Mouse (Mus musculus) lung, adult 2 months (tissue): Measurements from ENCODE around the gene AW549877. TPM values are rescaled to one million over a fixed set of nuclear protein-coding genes. Genes with fewer than 3 reads are reported as not detected.
A peak's percentile ranks its signal among the peaks of the same experiment; 100 is the strongest.

ENCODE experiments used
- DNase-seq: peaks from one replicate; pipeline ENCODE4 v3.0.0; 2022
- H3K4me1 ChIP-seq: fragments of 200-500 bp; 2 replicates; pipeline ENCODE4 v1.6.1; 2011; ENCODE audit warnings: low read length; ENCODE audit not compliant: control insufficient read depth, insufficient read depth
- H3K4me3 ChIP-seq: fragments of 200-500 bp; replicated peaks from 2 replicates; pipeline ENCODE3; 2011; ENCODE audit warnings: low read depth, mild to moderate bottlenecking, control low read depth, low read length; ENCODE audit errors: extremely low read depth
- CTCF ChIP-seq: fragments of 200-500 bp; IDR thresholded peaks from 2 replicates; pipeline ENCODE4 v1.5.1; 2011; ENCODE audit warnings: mild to moderate bottlenecking, low read length, control low read depth; ENCODE audit not compliant: insufficient read depth
- POLR2A ChIP-seq: fragments of 200-500 bp; IDR thresholded peaks from 2 replicates; pipeline ENCODE4 v1.6.1; 2011; ENCODE audit warnings: low read depth, mild to moderate bottlenecking, control low read depth, low read length, borderline replicate concordance; ENCODE audit errors: extremely low read depth
- WGBS: fragments of 180-500 bp; shearing (Covaris S2); methylation state at CpG from one replicate; pipeline ENCODE4 v1.1.7; 2018; 5-methylcytosine and 5-hydroxymethylcytosine counted together
- polyA plus RNA-seq: library from polyadenylated mRNA; depleted of rRNA; stranded (reverse); fragments of >200 nt; gene quantifications from 2 replicates; pipeline ENCODE4 v1.2.3, GENCODE M21; 2012

Gene AW549877
- polyA plus RNA-seq, 1 experiment: 18.7 TPM

- no peak for DNase-seq
- peaks cover 5% of the 10 kb centered on the region for H3K4me1 ChIP-seq
- TF ChIP-seq POLR2A (no peak), CTCF (no peak)
- H3K4me3 ChIP-seq: no peak overlapping the region
- 41% methylated on average over 11 of the region's 11 CpGs for WGBS
Measured at GRCm38 (mm10) chr15:4025508-4025904, 30.0 kb upstream of the AW549877 start.

GRCm38 (mm10) chr15:4024726-4025507 lies 29.4 kb upstream of the AW549877 start:
- no peak for DNase-seq
- WGBS: 65% methylated on average over 13 of the region's 13 CpGs
- Histone ChIP-seq H3K4me1 (peaks cover 5% of the 10 kb centered on the region), H3K4me3 (no peak overlapping the region)
- no peak for TF ChIP-seq CTCF
- no peak for TF ChIP-seq POLR2A

DNA sequence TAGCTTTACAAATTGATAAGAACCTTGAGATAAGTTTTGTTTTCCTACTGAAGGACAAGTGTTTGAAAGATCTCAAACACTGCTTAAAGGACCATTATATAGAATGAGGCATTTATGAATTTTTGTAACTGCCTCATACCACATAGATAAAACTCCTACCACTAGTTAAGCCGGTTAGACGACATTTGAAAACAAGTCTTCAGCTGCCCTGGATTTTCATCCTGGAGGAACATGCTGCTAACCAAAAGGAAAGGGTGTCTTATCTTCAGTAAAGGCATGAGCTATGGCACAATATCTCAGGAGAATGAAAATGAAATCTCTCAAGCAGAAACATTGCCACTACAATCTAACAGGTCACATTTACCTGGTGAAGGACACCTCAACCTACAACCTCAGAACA lies 28.2 kb upstream of the AW549877 start:
- DNase-seq: no peak
- peaks cover 5% of the 10 kb centered on the region for H3K4me1 ChIP-seq
- no peak for TF ChIP-seq POLR2A
- no peak for TF ChIP-seq CTCF
- no peak overlapping the region for H3K4me3 ChIP-seq
- 73% methylated on average over 2 of the region's 2 CpGs for WGBS

DNA sequence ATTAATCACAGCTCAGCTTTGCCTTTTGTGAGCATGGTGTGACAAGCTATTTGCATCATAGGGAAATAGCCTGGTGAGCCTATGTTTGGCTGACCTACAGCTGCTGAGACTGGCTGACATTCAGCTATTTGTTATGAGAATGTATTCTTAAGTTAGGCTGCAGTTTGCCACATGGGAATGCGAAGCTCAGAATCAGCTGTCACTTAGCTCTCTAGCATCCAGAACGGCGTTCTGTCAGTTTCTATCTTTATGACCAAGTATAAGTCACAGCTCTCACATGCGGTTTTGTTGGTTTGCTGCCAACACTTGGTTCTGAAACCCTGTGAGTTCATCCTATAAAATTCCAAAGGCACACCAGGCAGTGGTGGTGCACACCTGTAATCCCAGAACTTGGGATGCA lies 25.2 kb upstream of the AW549877 start:
- TF ChIP-seq POLR2A (no peak), CTCF (no peak)
- WGBS: 51% methylated on average over 4 of the region's 4 CpGs
- DNase-seq: no peak
- Histone ChIP-seq H3K4me1 (no peaks in the 10 kb centered on the region), H3K4me3 (no peak overlapping the region)

DNA sequence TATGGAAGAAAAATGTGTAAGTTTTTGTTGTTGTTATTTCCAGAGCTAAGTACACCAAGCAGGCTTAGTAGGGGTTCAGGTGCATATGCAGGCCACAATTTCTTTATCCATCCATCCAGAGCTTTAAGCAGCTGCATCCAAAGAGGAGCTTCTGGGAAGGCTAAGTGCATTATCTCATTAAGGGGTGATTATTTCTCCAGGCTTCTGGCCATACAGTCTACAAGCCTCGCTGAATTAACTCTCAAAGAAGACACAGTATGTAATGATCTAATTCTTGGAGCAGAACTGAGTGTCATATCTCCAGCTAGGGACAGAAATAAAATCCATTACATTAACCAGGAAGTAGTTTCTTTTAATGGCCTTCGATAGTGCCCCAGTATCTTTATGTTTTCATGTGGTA lies 18.3 kb upstream of the AW549877 start:
- H3K4me3 ChIP-seq: no peak overlapping the region
- no peaks in the 10 kb centered on the region for H3K4me1 ChIP-seq
- TF ChIP-seq POLR2A (no peak), CTCF (no peak)
- WGBS: 82% methylated on average over 2 of the region's 2 CpGs
- DNase-seq: no peak

DNA sequence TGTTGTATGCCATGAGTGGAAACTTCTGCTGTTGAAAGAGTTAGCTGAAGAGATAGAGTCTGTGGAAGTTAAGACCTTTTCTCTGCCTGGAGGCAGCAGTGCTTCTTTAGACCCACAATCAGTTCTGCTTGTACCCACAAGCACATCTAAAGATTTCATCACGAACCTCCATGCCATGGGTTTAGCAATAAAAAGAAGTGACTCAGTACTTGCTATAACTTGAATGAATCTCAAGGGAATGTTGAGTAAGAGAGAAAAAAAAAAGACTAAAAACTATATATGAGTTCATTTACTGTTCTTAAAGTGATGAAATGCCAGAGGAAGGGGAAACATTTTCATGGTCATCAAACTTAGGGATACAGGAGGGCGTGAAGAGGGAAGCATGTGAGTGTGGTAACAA lies 5.0 kb upstream of the AW549877 start:
- 77% methylated on average over 2 of the region's 2 CpGs for WGBS

DNA sequence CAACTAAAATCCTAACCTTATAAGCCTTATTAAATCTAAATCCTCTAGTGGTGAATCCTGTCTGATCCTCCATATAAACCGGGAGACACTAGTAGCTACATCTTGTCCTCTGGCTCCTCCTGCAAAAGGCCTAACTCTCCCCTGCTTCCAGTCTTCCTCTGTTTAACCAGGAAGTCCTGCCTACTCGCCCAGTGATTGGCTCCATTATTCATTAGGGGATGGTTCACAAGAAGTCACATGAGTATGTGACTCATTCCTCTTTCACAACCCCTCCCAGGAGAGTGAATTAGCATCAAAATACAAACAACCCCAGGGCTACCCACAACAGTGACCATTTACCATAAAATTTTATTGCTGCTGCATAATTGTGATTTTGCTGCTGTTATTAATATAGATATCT lies 3.6 kb upstream of the AW549877 start:
- H3K4me1 ChIP-seq: peaks cover 4% of the 10 kb centered on the region; the same call in 1 of the 2 replicates
- 74% methylated on average over 2 of the region's 2 CpGs for WGBS
- no peak for TF ChIP-seq CTCF
- no peak for TF ChIP-seq POLR2A
- DNase-seq: no peak
- H3K4me3 ChIP-seq: no peak overlapping the region

More for the DNA sequence above, 5.0 kb upstream of the AW549877 start:
- DNase-seq: no peak
- TF ChIP-seq POLR2A (no peak), CTCF (no peak)
- Histone ChIP-seq H3K4me1 (no peaks in the 10 kb centered on the region), H3K4me3 (no peak overlapping the region)

DNA sequence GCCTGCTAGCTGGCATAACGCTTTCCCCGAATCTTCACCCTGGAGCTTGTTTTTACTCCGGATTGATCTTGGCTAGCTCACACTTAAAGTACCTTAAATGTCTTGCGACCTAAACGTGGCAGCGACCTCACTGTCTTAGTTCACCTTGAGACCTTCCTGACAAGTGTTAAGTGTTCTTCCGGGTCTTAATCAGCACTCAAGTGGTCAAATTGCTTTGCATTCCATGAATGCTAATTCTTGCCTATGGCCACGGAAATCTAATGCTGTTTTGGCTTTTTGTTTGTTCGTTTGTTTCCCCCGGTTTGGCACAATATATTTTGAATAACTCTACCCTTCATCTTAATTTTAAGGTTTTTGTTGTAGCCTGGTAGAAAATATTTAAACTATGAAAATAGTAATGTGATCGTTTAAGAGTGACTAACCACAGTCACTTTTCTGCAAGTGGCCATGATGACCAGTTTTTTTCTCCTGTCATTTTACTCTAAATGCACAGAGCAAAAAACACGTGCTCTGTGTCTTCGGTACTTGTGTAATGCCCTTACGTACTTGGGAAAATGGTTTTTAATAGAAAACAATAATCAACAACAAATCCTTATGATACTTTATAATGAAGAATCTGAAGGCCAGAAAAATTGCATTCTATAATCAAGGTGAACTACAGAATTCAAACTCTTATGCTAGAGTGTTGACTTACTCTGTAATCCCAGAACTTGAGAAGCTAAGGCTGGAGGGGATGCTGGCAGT lies 895 bp upstream of the AW549877 start:
- 16% methylated on average over 14 of the region's 14 CpGs for WGBS
- peaks cover 4% of the 10 kb centered on the region; the same call in 1 of the 2 replicates for H3K4me1 ChIP-seq
- TF ChIP-seq POLR2A: no peak
- TF ChIP-seq CTCF: no peak
- no peak for DNase-seq
- H3K4me3 ChIP-seq: peak overlapping the region; percentile 74

DNA sequence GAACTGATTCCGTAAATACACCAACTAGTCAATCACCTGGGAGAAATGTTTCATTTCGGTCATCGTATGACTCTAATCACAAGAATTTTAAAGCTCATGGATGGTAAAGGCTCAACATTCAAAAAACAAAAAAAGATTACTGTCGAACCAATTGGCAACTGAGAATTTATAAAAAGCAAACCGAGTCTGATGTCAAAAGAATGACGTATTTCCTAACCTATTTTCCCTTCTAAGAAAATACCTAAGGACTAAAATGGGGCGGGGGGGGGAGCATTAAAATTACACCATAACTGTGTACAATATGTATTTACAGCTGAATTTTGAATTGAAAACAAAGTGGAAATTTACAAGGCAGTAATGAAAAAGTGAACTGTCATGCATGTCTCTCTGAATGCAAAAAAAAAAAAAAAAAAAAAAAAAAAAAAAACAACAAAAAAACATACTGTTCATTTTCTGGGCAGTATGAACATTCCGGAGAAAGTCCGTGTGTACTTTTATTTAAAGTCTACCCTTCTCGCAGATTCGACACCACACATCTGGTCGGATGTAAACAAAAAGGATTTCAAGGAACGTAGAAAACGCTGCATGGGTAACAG lies 594 bp downstream of the AW549877 start:
- Histone ChIP-seq H3K4me1 (peaks cover 4% of the 10 kb centered on the region; the same call in 1 of the 2 replicates), H3K4me3 (peak overlapping the region; percentile 95)
- no peak for DNase-seq
- WGBS: 16% methylated on average over 14 of the region's 14 CpGs
- no peak for TF ChIP-seq POLR2A
- no peak for TF ChIP-seq CTCF
